In the genomic region with DNA sequence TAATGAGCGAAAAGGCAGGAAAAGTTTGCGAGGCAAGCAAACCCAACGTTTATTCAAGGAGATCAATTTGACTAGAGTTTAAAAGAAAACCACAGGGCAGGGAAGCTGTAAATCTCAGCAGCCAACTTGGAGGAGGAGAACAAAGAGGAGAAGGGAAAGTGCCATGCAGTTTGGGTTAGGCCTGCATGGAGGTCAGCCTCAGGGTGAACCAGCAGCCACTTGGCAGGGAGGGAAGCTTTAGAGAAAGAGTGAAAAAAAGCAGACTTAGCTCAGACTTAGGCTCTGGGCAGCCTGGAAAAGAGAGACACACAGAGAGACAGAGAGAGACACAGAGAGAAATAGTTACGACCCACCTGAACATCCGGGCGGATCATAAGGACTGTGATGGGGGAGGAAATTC, we compare ENCODE assay signal across 19 mouse cellular contexts. TPM values are rescaled to one million over a fixed set of nuclear protein-coding genes. Genes with fewer than 3 reads are reported as not detected.
A peak's percentile ranks its signal among the peaks of the same experiment; 100 is the strongest.
DNase-seq lines count a peak whose midpoint lies in the region; ATAC-seq and TF ChIP-seq lines count a peak whose summit lies in the region.
"Had no signal": no experiment of that assay in that cellular context is flagged by ENCODE, and none has a peak within 500 bp of the region (broad histone marks: within the 10 kb centered on the region; RNA-seq: fewer than 3 reads in every experiment).

No protein-coding gene starts in this region.

- H3K27me3 ChIP-seq in kidney, postnatal 0 days (ENCODE audit: insufficient read depth, low read length): no peaks in the 10 kb centered on the region
- no peaks in the 10 kb centered on the region for H3K27me3 ChIP-seq in neural tube, embryonic 14.5 days (ENCODE audit: control insufficient read depth, insufficient read depth, low read length)
- H3K27me3 ChIP-seq: forebrain, embryonic 15.5 days had no signal

- H3K4me1 ChIP-seq in kidney, postnatal 0 days (replicated peaks; ENCODE audit: insufficient read depth, low read length): no peaks in the 10 kb centered on the region
- peaks cover 4 to 11% of the 10 kb centered on the region in 2 experiments; a peak in 2 of 4 replicates for H3K4me1 ChIP-seq in ES-E14 (ENCODE audit: control insufficient read depth in 2 of 2, insufficient read depth in 2 of 2, low read length in 2 of 2, poor library complexity in 1 of 2)
- H3K4me1 ChIP-seq in neural tube, embryonic 14.5 days (ENCODE audit: control insufficient read depth, insufficient read depth, low read length): no peaks in the 10 kb centered on the region
- H3K4me1 ChIP-seq: forebrain, embryonic 15.5 days; liver, embryonic 12.5 days; midbrain, embryonic 12.5 days had no signal

- no peak overlapping the region; the same call in 1 of the 2 replicates for H3K4me3 ChIP-seq in kidney, postnatal 0 days (replicated peaks; ENCODE audit: low read depth, low read length)
- peak overlapping the region in 1 of 2 experiments; percentile 24; a peak in 1 of 4 replicates for H3K4me3 ChIP-seq in ES-E14 (ENCODE audit: insufficient read depth in 1 of 2, low read depth in 1 of 2, low read length in 2 of 2, poor library complexity in 1 of 2, severe bottlenecking in 1 of 2)
- H3K4me3 ChIP-seq in neural tube, embryonic 14.5 days (ENCODE audit: low read depth, low read length): no peak overlapping the region
- H3K4me3 ChIP-seq: forebrain, embryonic 15.5 days; liver, embryonic 12.5 days; midbrain, embryonic 12.5 days; myocyte had no signal

- 49% methylated on average over 6 of the region's 6 CpGs for WGBS in kidney, postnatal 0 days
- 40% methylated on average over 6 of the region's 6 CpGs for WGBS in neural tube, embryonic 14.5 days

- no peaks in the 10 kb centered on the region for H3K36me3 ChIP-seq in kidney, postnatal 0 days (ENCODE audit: insufficient read depth, low read length)
- H3K36me3 ChIP-seq in ES-E14 (ENCODE audit: control insufficient read depth, insufficient read depth, low read length, poor library complexity, severe bottlenecking): no peaks in the 10 kb centered on the region
- H3K36me3 ChIP-seq in neural tube, embryonic 14.5 days (ENCODE audit: control insufficient read depth, insufficient read depth, low read length): no peaks in the 10 kb centered on the region
- H3K36me3 ChIP-seq: forebrain, embryonic 15.5 days; liver, embryonic 12.5 days; midbrain, embryonic 12.5 days had no signal

- no peak overlapping the region for H3K9ac ChIP-seq in kidney, postnatal 0 days (ENCODE audit: low read depth, low read length)
- peak overlapping the region; percentile 47 for H3K9ac ChIP-seq in ES-E14 (ENCODE audit: insufficient read depth, low read depth, low read length, poor library complexity, severe bottlenecking)
- no peak overlapping the region for H3K9ac ChIP-seq in neural tube, embryonic 14.5 days (replicated peaks; ENCODE audit: low read depth, low read length)
- H3K9ac ChIP-seq: forebrain, embryonic 15.5 days; liver, embryonic 12.5 days; lung, embryonic 14.5 days; midbrain, embryonic 12.5 days had no signal

- ATAC-seq in kidney, postnatal 0 days (replicated peaks; ENCODE audit: low FRiP score, low read depth): no peak
- ATAC-seq in neural tube, embryonic 14.5 days (ENCODE audit: low read depth): peak; percentile 49; the same call in 1 of the 2 replicates
- no peak for ATAC-seq in frontal cortex, adult (ENCODE audit: low TSS enrichment)
- ATAC-seq: activated CD4-positive, CD25-positive, alpha-beta regulatory T cell, adult 4 months; liver, embryonic 12.5 days; Patski had no signal

- DNase-seq in adrenal gland, postnatal 14 days: peak; percentile 11
- no peak for DNase-seq in adrenal gland, postnatal 36 days
- peak; percentile 14 for DNase-seq in kidney, postnatal 0 days (ENCODE audit: low spot score)
- DNase-seq in kidney, postnatal 25 days: no peak
- DNase-seq in ES-E14 (ENCODE audit: low read depth, low spot score): no peak
- DNase-seq in lung, postnatal 10 days: no peak
- DNase-seq: cerebellum, postnatal 14 days; heart, postnatal 4 days; right cerebral cortex, postnatal 14 days; thymus, adult 2 months had no signal

- H3K27ac ChIP-seq in kidney, postnatal 0 days: 0 out of 2 replicates have a peak overlapping the region, but pooled peaks have one; percentile 15
- H3K27ac ChIP-seq in ES-E14 (ENCODE audit: insufficient read depth, low read depth, low read length, poor library complexity, severe bottlenecking): peak overlapping the region; percentile 93
- no peak overlapping the region for H3K27ac ChIP-seq in neural tube, embryonic 14.5 days (ENCODE audit: low read depth, low read length)
- H3K27ac ChIP-seq: forebrain, embryonic 15.5 days; liver, embryonic 12.5 days; midbrain, embryonic 12.5 days had no signal

- peak overlapping the region; percentile 12; the same call in 1 of the 2 replicates for H3K4me2 ChIP-seq in kidney, postnatal 0 days (ENCODE audit: low read length)
- H3K4me2 ChIP-seq in neural tube, embryonic 14.5 days (ENCODE audit: low read depth, low read length): no peak overlapping the region
- H3K4me2 ChIP-seq: forebrain, embryonic 15.5 days; liver, embryonic 12.5 days; lung, embryonic 14.5 days; midbrain, embryonic 12.5 days had no signal

- TF ChIP-seq CTCF in kidney, postnatal 0 days (IDR thresholded peaks at IDR 0.05; ENCODE audit: low read depth): no peak

- no peaks in the 10 kb centered on the region for H3K9me3 ChIP-seq in kidney, postnatal 0 days (replicated peaks; ENCODE audit: low read length)
- no peaks in the 10 kb centered on the region for H3K9me3 ChIP-seq in ES-E14 (ENCODE audit: control insufficient read depth, insufficient read depth, low read depth, low read length)
- H3K9me3 ChIP-seq in neural tube, embryonic 14.5 days (ENCODE audit: control insufficient read depth, low read length): no peaks in the 10 kb centered on the region
- H3K9me3 ChIP-seq: forebrain, embryonic 15.5 days; liver, embryonic 12.5 days; midbrain, embryonic 12.5 days had no signal

- in situ Hi-C loops in ES-E14 (cut with MboI; ENCODE audit: low sequenced_read_pairs in 2 of 2, unreplicated experiment in 2 of 2): no loop called here

TF ChIP-seq in ES-E14, 5 proteins besides CTCF, POLR2A, EP300 and RAD21:
- TF ChIP-seq ZC3H11A (IDR thresholded peaks at IDR 0.05; ENCODE audit: borderline replicate concordance, low read depth, low read length) (no peak), ZNF384 (IDR thresholded peaks at IDR 0.05; ENCODE audit: low read depth, low read length) (no peak), MAFK (IDR thresholded peaks at IDR 0.05; ENCODE audit: insufficient read depth, low read depth, low read length) (no peak)

RNA-seq across cellular contexts. Expression of a gene that starts 35.4 kb away (rescaled TPM):
- total RNA-seq in adrenal gland, postnatal 14 days (2021): 20.5 and 21.4 TPM in 2 replicates
- 10 to 100 TPM; 33.3 to 36.4 TPM for total RNA-seq in adrenal gland, postnatal 36 days (2021)
- 14.1 and 16.1 TPM in 2 replicates for polyA plus RNA-seq in kidney, postnatal 0 days (2015; fragmentation: Nextera tagmentation; extraction: Ambion mirVana)
- total RNA-seq in ES-E14 (2012; rRNA removed): 0.79 and 1.6 TPM in 2 replicates
- polyA plus RNA-seq in neural tube, embryonic 14.5 days (2014; fragmentation: Nextera tagmentation; extraction: Ambion mirVana): 5.3 and 6.3 TPM in 2 replicates
- polyA plus RNA-seq: activated CD4-positive, CD25-positive, alpha-beta regulatory T cell, adult 4 months; myocyte; Patski had no signal

Comparison
In these comparisons a context has a peak if more than half of its experiments do, and no peak if none do; other contexts are left out.
1. DNase-seq: peak in adrenal gland, postnatal 14 days (single experiment) and kidney, postnatal 0 days (single experiment); none in adrenal gland, postnatal 36 days (0 of 2), kidney, postnatal 25 days (0 of 2), ES-E14 (single experiment) and lung, postnatal 10 days (single experiment).